Mouse (Mus musculus): ENCODE data around the gene Hhipl2.
"Not testable (repeated sequence)": the region's sequence is repeated elsewhere in the genome, so short reads cannot be mapped to it uniquely, and the experiment has no call there.

Gene Hhipl2

DNA sequence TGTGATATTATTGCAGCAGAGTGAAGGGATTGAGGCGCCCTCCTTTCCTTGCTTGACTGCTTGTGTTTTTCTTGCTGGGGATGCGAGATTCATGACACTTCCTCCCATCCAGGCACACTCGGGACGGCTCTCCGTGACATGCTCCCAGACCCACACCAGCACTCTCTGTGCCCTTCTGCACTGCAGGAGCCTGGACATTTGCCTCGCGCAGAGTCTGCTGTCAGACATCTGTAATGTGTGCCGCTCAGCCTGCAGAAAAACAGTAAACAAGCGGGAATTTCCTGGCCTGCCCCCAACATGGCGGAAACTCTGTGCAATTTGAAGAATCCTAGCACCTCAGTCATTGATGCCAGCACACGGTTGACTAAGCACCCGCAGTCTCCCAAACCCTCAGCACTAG is at the start of gene Hhipl2:
Gene Hhipl2, plus strand, starts transcription at position 343 of the 400 bp plus-strand sequence.
- DNase-seq (ENCODE audit: low spot score): no peak

DNA sequence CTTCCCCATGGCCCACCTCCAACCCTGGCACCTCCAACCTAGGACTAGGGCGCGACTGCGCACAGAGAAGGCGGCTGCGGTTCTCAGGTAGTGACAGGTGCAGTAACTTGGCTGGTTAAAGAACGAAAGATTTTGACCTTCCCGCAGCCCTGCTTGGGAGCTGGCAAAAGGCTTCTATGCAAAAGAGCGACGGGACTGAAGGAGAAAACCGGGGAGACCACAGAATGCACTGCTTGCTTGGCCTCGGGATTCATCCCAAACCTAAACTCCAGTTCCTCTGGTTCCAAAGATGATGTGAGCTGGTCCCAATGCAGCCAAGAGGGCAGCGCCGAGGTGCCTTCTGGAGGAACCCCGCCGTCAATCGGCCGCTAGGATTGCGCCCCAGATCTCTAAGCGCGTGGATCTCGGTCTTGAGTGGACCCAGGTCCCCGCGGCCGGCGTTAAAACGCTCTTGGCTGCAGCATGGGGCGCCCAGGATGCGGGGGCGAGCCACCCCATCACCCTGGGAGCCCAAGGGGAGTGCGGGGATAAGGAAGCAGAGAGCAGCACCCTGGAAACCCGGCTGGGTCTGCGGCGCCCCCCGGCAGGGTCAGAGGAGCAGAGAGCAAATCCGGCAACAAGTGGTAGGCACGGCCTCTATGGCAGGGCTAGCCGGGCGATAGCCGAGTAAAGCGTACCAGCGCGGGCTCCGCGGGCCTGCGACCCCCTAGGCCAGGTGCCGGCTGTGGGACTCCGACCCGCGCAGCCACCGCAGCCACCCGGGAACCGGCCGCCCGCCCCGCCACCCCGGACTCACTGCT is 49.2 kb upstream of the Hhipl2 start:
- no peak for DNase-seq (ENCODE audit: low spot score)

DNA sequence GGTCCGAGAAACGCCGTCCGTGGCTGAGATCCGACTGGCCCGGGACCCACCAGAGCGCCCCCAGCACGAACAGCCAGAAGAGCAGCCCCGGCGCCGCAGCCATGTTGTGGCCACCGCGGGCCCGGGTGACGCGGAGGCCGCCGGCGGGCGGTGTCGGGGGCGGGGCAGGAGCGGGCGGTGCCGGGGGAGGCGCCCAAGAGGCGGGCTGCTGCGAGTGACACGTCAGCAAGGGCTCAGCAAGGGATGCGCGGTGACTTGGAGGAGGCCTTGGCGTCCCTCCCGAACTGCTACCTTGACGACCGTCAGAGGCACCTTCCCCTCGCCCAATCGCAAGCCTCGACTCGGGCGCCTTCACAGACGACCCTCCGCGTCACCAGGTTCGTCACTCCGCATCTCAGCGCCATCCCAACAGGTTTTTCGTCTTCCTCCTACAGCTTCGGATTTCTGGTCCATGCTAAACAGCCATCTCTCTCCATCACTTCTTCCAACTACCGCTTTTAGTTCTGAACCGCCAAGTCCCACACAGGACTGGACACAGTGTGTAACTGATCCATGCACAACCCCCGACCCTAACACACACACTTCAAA is 48.5 kb upstream of the Hhipl2 start, which contains the start of gene Mia3:
Gene Mia3, minus strand, starts transcription at position 127 of the 588 bp plus-strand sequence.
- peak; percentile 96 for DNase-seq (ENCODE audit: low spot score)

DNA sequence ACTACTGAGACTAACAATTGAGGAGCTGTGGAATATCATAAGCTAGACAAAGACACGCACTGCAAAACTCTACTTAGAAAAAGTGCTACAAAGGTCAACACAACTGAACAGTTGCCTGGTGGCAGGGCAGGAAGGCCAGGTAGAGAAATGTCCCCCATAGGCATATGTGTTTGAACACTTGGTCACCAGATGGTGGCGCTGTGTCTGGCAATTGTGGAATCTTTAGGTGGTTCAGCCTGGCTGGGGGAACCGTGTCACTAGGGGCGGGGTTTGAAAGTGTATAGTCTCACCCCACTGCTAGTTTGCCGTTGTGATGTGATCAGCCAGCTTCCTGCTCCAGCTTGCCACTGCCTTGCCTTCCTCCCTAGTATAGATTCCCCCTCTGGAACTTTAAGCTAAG is 43.3 kb upstream of the Hhipl2 start:
- DNase-seq (ENCODE audit: low spot score): no peak

DNA sequence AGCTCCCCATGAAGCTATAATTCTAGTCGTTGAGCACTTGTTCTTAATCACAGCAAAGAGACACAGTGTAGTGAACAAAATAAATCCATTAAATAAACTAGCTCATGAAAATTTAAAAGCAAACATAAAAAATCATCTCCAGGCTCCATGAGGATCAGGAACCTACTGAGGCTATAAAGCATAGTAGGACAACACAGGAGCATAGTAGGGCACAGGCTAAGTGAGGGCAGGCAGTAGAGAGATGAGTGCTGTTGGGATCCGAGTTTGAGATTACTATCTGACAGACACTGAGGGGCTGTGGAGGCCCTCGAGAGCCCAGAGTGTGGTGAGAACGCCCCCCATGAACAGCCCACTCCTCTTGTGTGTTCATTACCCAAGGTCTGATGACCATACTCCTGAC is 41.0 kb upstream of the Hhipl2 start:
- DNase-seq (ENCODE audit: low spot score): no peak

DNA sequence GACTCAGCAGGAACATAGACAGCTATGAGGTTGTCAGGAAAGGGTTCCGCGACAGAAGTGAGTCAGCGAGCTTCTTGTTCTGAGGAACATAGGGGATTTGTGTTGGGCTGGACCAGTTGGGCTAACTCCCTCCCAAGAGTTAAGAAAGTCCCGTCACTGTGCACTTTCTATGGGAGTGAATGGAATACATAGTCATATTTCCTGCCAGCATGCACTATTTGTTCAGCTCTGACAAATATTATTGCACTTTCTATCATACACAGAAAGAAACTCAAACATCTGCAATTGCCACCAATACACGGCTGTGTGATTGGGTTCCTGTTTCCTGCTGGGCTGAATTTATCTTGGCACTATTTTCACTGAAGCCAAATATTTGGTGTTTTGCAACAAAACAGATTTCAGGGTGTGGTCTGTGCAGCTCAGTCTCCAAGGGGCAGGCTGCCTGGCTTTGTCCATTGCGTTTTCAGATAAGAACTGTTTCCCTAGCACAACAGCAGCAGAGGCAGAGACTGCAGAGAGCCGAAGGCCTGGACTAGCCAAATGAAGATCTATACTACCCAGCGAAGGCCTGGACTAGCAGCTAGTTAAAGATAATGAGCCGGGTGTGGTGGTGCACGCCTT is 39.6 kb upstream of the Hhipl2 start:
- peak; percentile 16 for DNase-seq (ENCODE audit: low spot score)

DNA sequence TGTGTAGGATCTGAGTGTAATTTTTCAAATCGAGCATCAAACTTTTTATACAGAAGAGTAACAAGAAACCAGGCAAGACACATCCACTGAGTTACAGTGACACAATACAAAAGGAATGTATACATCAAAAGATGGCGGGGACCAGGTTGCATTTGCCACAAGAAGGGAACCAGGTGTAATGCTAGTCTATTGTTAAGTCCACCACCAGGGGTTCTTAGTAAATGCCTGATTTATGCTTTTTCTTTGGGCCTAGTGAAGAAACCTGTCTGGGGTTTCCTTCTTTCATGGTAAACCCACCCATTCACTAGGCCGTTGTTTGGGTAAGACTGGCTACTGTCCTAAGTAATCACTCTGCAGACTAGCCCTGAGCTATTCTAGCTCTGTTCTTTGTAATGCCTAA is 38.6 kb upstream of the Hhipl2 start:
- DNase-seq (ENCODE audit: low spot score): not testable (repeated sequence)

DNA sequence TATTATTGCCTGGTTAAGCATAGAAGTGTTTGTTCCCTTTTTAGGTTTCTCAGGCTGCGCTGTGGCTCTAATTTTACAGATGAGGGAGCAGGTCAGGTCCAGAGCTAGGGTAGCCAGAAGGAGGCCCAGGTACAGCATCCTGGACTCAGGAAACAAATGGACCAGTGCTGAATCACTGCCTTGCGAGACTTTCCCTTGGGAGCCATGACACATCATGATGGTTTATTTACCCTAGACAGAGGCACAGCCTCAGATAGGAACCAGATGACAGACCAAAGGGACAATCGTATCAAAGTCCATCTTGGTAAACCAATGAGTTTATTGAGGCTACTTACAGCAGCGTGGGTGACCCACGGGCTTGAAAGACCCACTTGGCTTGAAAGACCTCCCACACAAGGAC is 36.2 kb upstream of the Hhipl2 start:
- no peak for DNase-seq (ENCODE audit: low spot score)

DNA sequence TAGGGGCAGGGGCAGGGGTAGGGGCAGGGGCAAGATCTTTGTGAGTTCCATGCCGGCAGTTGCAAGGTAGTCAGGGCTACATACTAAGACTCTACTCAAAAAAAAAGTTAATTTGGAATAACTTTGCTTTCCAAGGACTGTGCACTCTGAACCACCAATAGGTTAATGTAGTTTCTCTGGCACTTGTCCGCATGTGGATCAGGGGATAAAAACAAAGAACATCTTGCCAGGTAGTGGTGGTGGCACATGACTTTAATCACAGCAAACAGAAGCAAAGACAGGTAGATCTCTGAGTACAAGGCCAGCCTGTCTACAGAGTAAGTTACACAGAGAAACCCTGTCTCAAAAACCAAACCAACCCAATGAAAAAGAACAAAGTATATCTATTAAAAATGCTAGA is 35.4 kb upstream of the Hhipl2 start:
- no peak for DNase-seq (ENCODE audit: low spot score)

DNA sequence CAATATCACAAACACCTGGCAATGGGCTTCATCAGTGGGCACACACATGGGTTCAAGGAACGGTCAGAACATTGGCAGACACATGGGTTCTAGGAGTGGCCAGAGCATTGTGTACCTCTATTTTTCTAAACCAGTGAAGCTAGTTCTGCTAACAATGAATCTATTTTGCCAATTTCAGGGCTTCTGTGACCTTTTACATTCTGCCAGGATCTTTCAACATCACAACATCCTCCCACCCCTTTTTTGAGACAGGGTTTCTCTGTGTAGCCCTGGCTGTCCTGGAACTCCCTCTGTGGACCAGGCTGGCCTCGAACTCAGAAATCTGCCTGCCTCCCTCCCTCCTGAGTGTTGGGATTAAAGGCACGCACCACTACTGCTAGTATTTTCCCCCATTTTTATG is 30.6 kb upstream of the Hhipl2 start:
- DNase-seq (ENCODE audit: low spot score): not testable (repeated sequence)

DNA sequence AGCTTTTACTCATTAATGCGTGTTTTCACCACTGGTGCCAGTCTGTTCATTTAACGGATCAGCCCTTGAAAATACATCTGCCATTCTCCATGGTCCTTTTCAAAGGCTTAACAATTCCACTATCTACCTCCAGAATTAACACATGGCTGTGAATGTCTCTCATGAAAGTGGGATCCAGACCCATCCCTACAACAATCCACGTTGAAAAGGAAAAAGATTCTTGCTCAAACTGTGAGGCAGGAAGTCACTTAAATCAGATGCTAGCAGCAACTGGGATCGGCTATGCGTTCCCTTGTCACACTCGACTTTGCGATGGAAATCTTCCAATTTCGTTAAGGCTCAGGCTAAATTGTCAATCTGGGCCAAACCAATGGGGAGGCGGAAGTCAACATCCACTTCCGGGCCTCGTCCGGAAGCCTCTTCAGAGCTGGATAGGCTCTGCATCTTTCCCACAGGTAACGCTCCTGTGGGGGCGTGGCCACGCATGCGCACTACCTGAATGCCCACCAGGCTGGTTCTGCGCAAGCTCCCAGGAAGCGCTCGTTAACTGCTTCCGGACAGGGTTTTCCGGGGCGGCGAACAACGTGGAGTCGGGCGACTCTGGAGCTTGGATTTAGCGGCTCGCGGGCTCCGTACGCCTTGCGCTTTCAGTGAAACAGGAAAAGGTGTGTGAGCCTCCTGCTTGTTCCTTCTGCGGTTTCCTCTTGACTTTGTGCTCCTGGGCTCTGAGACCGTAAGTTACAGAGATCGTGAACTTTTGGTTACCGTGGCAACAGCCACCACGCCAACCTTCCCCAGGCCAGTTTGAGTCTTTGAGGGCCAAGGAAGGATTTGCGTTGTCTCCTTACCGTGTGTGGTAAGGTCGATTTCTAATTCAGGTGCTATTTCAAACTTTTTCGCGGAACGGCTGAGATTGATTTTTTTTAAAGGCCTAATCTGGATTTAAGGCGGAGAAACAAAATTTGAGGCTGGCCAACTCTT is 29.3 kb upstream of the Hhipl2 start, which contains the start of gene Taf1a:
Gene Taf1a, plus strand, starts transcription at position 556 of the 981 bp plus-strand sequence.
- peak; percentile 92 for DNase-seq (ENCODE audit: low spot score)

DNA sequence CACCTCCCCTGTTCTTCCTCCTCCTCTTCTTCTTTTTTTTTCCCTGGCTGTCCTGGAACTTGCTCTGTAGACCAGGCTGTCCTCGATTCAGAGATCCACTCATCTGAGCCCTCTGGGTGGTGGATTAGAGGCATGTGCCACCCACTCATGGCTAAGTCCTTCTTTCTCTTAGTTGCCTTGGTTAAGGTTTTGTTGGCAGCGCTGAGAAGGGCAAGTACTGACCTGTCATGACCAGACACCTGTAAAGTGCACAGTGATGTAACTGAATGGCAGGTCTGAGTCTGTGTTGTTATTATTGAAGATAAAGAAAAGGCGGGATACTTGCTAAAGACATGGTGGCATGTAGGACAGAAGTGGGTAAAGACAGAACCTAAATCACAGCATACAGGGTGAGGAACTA is 14.6 kb upstream of the Hhipl2 start:
- DNase-seq (ENCODE audit: low spot score): no peak

DNA sequence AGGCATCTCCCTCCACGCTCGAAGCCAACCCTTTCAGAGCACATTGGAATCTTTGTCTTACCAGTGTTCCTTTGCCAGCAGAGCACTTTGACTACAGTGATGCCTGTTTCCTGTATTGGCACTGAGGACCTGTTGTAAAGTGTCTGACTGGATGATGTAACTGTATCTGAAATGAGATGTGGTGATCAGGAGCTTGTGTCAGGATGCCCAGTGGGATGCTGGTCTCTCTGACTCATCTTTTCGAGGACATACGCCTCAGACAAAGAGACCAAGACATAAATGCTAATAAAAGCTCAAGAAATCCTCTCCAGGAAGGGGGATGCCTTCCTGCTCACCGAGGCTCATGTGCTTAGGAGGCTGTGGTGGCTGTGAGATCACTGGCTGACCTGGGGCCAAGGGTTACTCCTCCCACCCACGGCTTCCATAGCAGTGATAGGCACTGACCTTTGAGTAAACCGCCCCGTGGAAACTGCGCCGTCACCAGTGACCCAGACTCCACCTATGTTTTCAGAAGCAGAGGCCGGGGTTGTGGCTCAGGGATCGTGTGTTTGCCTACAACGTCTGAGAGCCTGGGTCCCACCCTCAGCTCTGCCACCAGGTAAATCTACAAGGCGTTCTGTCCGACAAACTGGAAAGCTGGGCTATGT is 3.8 kb upstream of the Hhipl2 start:
- DNase-seq (ENCODE audit: low spot score): no peak

DNA sequence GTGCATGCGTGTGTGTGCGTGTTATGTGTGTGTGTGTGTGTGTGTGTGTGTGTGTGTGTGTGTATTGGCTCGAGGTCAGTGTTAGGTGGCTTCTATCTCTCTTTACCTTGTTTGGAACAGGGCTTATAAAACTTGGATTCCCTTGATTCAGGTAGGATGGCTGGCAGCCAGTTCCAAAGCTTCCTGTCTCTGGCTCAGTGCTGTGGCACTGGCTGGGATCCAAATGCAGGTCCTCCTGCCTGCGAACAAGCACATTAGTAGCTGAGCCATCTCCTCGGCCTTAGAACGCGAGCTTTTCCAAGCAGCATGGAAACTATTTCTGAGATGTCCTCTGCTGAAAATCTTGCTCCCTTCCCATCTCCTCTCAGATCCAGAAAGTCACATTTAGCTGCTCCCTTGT is 1.7 kb downstream of the Hhipl2 start:
- DNase-seq (ENCODE audit: low spot score): no peak

DNA sequence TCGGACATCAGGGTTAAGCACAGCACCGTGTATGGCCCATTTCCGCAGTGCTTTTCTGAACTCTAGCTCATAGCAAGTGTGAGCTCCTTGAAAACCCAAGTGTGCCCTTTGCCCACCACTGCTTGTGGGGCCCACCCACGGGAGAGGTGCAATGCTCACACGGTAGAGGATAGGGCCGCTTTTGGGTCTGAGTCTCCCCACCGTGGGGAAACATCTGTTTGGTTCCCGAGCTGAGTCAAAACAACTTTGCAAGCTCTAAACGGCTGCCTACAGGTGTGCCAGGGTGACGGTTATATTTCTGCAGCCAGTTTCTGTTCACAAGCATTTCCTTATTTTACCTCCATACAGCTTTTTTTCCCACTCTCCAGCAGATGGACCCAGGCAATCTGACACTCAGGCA is 2.3 kb downstream of the Hhipl2 start:
- DNase-seq (ENCODE audit: low spot score): no peak

DNA sequence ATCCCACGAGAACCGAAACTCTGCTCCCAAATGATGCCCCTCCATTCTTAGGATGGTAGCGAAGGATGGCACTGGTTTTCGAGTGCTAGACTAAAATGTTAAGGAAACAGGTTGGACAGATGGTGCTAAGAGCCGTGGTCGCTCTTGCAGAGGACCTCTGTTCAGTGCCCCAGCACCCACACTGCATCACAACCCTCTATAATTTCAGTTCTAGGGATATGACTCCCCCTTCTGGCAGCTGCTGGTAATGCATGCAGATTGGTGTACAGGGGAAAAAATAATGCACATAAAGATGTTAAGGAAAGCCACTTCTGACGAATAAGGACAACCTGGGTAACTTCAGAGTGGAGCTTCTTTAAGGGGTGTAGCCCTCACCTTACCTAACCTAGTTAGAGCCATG is 6.1 kb downstream of the Hhipl2 start:
- no peak for DNase-seq (ENCODE audit: low spot score)

DNA sequence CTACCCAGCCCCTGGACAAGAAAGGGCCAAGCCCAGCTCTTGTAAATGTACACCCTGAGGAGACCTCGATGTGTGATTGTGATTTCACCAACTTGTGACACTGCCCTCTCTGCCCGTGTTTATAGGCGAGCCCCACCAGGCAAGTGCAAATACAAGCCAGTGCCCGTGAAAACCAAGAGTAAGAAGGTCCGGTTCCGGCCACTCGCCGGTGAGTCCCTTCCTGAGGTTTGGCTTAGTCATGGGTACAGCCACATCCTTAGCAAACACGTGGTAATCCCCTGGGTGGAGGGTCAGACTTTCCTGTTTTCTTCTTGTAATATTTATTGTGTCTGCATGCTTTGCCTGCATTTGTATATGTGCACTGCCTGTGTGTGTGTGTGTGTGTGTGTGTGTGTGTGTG is 16.9 kb downstream of the Hhipl2 start:
- DNase-seq (ENCODE audit: low spot score): no peak

DNA sequence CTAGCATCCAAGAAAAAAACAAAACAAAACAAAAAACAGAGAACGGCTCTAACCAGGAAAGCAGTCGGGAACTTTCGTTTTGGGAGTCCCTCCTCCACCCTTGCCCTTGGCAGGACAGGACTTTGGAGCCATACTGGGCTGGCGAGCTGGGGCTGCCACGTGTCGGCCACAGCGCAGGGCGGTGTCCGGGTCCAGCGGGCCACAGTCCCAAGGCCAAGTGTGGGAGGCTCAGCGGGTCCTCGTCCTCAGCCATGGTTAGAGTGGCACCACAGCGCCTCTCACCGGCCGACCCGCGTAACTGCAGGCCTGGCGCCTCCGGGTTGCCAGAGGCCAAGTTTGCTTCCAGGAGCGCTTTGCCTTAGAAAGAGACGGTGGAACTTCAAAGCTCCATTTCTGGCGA is 21.0 kb downstream of the Hhipl2 start:
- peak; percentile 84 for DNase-seq (ENCODE audit: low spot score)

DNA sequence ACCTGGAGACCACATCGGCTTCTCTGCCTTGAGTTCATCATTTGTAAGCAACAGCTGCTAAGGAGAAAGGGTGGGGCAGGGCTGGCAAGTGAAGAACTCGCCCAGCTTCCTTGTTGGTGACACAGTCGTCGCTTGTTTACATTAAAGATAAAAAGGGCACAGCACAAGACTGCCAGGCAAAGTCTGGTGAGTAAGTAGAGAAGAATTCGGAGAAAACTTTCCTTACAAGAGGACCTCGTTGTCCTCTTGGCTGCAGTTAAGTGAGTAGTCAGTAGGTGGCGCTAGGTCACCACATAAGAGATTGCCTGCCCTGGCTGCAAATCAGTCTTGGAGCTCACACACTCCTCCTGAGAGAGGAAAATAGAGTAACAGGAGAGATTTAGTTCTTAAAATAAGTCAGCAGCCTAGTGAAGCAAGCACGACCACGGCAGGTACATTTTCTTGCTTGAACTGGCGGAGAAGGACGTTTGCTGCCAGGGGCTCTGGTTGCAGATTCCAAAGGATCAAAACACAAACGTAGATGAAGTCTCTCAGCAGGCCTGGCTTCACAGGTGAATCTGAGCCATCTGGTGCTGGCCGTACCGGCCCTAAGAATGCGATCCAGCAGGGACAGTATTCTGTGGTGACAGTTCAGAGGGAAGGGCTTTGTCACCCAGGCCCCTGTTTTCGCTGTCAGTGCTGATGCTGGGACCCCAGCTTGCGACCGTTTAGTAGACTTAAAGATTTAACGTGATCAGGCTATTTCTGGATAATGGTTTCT is 24.2 kb downstream of the Hhipl2 start:
- DNase-seq (ENCODE audit: low spot score): peak; percentile 89

DNA sequence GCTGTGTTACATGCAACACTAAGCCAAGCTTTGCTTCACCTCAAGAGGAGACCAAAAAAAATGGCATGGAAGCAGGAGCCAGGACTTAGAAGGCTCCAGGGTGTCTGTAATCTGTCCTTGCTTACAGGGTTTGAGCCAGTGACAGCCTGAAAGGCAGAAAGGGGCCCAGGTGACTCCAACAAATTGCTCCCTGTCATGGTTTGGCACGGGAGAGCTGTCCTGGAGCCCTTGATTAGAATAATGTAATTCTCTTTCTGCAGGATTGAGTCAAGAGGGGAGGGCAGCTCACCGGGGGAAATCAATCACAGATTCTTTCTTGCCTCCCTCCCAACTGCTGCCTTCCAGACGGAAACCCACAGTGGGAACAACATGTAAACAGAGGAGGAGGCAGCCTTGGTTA is 35.1 kb downstream of the Hhipl2 start:
- no peak for DNase-seq (ENCODE audit: low spot score)

Measured in urinary bladder, postnatal 14 days (tissue).